Mouse (Mus musculus) frontal cortex, postnatal 10 days (tissue): Measurements from ENCODE around the gene Snrpc.
"Not testable (repeated sequence)": the region's sequence is repeated elsewhere in the genome, so short reads cannot be mapped to it uniquely, and the experiment has no call there.

ENCODE experiments used
- DNase-seq, 2 experiments: peaks; one replicate each; pipeline ENCODE4 v3.0.0; 2022; ENCODE audit warnings: low spot score in 2 of 2, mixed read lengths in 1 of 2

The Snrpc gene

DNA sequence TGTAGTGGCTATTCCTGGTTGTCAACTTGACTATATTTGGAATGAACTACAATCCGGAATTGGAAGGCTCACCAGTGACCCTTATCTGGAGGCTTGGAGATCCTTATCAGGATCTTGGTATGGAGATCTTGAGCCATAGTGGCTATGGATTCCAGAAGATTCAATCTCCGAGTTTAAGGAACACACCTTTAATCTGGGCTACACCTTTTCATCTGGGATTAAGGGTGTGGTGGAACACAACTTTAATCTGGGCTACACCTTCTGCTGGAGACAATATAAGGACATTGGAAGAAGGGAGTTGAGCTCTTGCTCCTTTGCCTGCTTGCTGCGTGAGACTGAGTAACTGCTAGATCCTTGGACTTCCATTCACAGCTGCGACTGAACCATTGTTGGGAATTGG is at the start of gene Snrpc:
Gene Snrpc (plus strand): TSS at position 301 of the 400 bp plus-strand sequence.
- DNase-seq, result not testable (repeated sequence)

DNA sequence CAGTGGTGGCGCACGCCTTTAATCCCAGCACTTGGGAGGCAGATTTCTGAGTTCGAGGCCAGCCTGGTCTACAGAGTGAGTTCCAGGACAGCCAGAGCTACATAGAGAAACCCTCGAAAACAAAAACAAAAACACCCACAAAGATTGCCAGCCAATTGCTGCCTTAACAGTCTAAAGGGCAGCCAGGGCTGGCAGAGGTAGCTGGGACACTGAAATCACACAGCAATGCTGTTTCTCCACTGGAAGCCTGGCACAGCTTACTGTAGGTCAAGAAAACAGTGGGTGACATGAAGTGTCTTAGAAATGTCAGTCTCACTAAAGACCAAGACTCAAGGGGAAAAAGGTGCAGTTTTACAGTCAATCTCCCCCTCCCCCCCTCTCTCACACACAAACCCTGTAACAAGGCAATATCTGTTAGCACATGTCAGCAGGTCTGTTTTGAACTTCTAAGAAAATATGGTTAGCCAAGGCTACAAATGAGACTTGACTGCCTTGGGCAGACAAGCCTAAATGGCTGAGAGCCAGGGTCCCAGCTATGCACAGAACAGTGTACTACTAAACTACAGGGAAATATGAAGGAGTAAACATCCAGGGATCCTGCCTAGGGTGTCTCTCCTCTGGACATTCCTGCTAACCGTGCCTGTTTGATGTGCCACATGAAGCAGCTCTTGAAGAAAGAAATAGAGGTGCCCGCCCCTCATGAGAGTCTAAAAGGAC is 49.3 kb upstream of the Snrpc start:
- DNase-seq, result no peak

DNA sequence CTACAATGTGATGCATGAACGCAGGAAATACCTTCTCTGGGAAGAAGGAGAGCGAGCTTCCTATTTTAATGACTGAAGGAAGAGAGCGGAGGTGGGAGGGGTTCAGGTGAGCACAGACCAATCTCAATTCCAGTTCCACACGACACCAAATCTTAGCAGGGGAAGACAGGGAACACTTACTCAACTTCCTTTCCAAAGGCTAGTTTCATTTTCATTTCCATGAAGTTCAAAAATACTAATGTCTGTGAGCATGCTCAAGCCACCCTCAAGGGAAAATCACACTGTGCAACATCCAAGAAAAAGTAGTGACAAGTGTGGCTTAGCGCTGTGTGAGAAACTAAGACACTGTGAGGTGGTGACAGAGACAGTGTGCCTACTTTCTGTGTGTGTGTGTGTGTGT is 47.9 kb upstream of the Snrpc start:
- DNase-seq, result no peak

DNA sequence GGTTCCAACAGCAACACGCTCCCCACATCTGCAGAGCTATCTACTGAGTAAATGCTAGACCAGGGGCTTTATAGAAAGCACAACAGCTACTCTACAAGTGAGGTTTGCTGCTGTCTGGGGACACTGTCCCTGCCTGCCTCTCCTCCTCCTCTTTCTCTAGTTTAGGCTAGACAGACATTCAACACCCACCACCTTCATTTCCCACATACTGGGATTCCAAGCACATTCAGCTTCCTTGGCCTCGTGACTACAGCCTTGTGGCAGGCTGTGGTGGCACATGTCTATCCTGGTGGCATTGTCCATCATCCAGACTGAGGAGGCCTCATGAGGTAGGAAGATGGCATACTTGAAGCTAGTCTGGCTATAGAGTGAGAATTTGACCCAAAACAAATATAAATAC is 47.0 kb upstream of the Snrpc start:
- DNase-seq, result no peak

DNA sequence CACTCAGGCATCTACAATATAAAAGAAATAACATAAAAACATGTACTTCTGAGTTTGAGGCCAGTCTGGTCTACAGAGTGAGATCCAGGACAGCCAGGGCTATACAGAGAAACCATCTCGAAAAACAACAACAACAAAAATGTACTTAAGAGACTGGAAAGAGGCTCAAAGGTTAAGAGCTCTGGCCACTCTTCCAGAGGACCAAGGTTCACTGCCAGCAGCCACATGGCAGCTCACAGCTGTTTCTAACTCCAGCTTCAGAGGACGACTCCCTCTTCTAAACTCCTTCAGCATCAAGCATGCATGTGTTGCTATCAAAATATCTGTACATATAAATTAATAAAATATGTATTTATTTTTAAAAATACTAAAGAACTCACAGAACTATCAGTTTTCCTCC is 46.4 kb upstream of the Snrpc start:
- no peak for DNase-seq

DNA sequence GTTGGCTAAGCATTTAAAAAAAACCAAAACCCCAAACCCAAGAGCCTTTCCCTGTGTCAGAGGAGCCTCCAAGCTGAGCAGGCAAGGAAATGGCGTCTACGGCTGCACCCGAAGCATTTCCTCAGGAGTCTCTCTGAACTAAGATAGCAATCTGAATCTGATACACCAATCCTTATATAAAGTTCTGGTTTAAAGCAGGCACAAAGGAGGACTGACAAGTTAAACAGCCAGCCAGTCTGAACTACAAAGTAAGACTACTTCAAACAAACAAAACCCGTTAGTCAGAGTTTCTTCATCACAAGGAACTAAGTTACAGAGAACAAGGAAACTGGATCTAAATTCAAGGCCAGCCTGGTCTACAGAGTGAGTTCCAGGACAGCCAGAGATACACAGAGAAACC is 45.4 kb upstream of the Snrpc start:
- DNase-seq, result no peak

DNA sequence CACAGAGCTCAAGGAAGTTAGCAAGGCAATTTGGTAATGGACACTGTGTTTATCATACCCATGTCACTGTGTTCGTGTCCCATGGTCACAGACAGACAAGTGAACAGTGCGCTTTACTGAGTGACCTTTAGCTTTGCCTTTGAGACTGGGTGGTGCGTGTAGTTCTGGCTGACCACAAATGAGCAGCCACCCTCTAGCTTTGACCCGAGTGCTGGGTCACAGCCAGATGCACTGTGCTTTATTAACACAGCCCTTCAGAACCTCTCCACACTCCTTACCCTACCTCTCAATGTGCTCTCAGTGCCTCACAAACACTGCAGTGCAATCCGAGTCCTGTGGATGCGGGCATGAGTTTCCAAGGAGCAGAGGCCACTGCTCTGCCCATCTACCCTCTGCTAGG is 44.8 kb upstream of the Snrpc start:
- no peak for DNase-seq

DNA sequence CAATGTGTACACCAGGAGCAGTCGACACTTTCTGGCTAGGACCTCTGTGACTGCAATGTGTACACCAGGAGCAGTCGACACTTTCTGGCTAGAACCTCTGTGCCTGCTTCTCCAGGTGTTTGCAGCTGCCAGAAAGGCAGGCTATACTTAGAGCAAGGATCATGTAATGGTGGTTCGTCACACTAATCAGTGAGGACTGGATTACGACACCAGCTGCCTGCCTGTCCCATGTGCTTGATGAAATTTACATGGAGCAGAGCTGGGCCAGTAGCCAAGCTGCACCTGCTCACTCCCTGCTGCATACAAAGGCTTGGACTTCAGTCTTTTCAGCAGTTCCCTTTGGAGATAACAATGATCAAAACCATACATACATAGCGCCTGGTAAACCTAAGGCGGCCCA is 41.2 kb upstream of the Snrpc start:
- no peak for DNase-seq

DNA sequence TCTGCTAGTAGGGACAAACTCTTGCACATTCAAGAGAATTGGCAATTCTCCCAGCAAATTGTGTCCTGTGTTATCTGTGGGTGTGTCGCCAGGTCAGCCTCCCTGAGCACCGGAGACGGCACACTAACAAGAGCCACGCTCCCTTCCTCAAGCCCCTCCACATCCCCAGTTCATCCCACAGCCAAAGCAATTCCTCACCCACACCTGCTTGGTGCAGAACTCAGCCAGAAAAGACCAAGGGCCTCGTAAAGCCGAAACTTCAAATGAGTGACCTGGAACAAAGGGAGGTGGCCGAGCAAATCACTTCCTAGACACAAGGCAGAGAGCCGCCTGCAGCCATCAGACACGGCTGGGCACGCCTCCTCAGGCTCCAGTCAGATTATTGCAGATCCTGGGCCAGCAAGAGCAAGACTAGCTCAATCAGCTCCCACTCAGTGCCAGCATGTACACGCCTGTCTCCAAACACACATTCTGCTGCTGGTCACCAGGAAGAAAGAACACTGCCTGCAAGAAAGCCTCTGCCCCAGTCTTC is 40.5 kb upstream of the Snrpc start:
- DNase-seq, result no peak

DNA sequence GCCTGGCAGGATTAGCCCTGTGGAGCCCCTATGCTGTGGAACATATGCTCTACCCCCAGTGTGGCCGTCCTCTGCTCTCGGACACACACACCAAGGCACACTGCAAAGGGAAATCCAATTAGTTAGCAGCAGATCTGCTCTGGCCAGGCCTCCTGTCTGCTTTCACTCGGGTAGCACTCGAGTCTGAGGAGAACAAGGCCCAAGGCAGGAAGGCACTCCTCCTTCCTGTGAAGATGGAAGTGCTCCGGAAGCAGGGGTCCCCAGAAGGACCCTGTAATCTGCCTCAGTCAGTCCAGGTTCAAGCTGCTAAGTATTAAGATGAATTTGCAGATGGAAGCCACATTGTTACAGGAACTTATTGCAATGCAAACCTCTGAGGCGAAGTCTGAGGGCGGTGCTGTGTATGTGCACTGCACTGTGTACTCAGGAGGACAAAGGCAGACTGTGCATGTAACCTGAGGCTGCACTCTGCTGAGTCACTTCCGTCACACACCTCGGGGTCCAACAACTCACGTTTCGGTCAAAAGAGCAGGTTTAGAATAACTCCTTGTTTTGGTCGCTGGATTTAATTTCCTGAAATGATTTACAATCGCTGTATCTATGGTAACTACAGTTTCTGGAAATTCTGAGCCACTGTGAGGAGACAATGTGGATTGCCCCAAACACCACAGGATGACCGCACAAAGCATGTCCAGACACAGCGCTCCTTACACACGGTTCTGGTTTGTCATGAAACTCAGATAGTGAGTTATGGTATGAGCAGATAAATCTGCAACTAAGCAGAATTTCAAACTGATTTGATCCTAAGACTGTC is 38.0 kb upstream of the Snrpc start:
- DNase-seq, result no peak

DNA sequence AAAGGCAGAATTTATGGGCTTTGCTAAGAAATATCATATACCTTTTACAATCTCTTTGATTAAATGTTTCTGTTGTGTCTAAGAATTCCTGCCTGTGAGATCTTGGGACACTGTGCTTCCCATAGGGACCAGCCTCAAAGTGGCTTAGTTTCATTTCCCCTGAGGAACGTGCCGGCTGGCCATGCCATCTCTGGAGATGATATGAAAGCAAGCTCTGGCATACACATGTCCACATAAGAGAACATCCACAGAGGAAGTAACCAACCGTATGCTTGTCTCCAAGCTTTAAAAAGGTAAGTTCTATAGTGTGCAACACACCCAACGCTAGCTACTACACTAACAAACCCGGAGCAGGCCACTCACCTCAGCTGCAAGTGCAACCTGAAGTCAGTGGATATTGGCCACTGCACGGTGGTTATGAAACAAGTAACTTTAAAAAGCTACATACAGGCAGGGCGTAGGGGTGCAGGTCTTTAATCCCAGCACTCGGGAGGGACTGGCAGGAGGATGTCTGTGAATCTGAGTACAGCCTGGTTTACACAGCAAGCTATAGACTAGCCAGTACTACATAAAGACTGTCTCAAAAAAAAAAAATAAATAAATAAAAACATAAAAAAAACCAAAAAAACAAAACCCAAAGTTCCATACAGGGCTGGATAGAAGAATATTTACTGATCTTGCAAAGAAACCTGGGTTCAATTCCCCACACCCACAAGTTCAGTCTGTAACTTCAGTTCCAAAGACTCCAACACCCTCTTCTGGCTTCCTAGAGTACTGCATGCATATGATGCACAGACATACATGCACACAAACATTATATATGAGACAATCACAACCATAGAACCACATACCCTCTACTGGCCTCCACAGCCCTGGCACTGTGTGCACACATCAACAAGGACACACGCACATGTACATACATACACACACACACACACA is 37.0 kb upstream of the Snrpc start:
- DNase-seq, result no peak

DNA sequence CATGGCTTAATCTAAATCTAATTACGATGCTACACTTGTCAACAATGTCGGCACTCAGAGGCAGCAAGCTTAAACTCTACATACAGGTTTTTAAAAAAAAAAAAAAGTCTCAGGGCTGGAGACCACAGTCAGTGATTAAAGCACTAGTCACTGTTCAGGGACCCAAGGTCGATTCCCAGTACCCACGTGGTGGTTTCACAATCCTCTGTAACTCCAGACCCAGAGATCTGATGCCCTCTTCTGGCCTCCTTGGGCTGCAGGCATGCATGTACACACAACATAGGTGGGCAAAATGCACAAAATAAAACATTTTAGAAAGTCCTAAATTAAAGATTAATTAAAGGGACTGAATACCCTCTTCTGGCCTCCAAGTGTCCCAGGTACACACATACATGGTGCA is 34.2 kb upstream of the Snrpc start:
- no peak for DNase-seq

DNA sequence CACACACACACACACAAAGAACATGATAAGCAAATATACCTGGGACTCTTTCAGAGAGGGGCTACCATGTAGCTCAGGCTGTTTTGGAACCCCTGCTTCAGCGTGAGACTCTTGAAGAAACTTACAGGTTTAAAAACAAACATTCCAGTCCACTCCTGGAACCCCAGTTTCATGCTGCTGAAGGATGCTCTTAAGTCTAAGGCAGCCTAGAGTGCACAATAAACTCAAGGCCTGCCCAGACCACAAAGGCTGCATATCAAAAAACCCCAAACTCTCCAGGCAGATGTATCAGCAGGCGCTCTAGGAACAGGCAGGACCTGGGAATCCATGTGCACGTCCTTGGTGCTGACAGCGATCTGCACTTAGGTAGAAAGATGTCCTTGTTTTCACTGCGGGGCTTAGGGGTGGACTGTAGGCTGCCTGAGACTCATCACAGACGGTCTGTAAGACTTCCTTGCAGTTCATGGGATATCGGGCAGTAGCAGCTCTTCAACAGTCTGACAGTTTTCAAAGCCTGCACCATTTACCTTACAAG is 33.7 kb upstream of the Snrpc start:
- DNase-seq, result no peak

DNA sequence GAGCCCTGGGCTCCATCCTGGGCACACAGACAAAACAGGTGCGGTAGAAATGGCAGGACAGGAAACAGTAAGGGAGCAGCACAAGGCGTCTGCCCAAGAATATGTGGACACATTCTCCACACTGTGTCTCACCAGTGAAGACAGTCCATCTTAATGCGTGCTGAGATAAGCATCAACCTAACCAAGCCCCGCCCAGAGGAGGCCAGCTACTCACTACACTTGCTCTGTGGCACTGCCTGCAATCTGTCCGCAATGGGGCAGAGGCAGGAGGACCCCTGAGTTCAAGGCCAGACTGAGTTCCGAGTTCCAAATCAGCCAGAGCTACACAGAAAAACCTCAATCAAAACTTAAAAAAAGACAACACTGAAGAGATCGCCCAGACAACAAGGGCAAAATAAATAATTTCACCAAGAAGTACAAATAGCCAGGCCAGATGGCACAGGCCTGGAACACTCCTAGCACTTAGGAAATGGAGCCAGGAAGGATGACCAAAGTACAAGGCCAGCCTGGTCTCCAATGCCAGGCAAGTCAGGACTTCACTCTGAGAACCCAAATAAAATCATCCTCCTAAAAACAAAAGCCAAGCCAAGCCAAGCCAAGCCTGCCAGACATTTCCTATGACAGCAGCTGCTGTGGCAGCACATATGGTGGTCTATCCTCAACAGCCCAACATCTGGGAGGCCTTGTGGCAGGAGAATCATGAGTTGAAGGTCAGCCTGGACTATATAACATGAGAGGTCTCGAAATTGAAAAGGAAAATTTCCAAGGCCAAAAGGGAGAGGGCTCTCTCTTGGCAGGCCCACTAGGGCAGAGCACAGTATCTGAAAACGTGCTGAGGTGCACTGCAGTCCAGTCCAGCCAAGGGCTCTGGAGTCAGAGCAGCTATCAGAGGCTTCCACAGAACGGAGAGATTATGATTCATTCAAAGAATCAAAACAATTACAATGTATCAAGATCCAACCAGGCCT is 32.9 kb upstream of the Snrpc start:
- no peak for DNase-seq

DNA sequence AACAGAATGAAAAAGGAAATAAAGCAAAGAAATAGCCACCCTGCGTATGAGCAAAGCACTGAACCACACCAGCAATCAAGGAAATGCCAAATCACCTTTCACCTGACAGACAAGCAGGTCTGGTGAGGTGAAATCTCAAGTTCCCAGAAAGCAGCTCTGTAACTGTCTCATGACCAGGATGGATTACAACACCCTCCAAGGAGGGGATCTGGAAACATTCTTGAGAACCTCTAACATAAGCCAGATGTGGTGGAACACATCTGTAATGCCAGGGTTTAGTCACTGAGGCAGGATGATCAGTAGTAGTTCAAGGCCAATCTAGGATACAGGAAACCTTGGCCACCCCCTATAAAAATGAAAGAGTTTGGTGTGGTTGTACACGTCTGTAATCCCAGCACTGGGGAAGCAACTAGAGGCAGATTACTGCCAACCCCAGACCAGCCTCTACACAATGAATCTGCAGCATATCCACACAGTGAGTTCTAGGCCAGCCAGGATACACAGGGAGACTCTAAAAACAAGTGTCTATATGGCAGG is 30.3 kb upstream of the Snrpc start:
- DNase-seq, result no peak

DNA sequence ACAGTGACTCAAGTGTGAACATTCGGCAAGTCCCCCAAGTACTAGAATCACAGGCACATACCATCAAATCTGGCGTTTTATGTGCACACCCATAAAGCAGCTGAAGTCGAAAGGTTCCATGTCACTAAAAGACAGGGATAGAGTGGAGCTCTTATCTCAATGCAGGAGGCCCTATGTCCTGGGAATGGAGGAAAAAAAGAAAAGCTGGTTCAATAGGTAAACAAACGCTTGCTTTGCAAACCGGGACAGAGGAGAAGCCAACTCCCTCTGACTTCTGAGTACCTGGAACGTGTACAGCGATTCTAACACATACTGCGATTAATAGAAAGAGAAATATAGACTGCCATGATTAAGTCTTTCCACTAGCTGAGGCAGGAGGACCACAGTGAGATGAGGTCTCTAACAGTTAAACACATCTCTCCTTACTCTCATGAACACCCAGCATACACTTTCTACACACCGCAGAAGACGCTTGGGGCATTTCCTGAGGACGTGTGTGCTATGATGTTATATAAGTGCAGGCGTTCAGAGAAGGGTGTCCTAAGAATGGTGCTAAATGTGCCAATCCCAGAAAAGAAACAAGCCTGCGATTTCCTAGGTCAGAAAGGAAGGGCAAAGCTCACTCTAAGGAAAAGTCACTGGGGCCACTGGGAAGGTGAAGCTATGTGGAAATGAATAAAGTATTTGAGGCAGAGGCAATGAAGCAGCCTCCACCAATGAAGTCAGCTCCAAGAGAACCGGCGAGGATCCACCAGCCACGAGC is 27.2 kb upstream of the Snrpc start:
- DNase-seq, result no peak

DNA sequence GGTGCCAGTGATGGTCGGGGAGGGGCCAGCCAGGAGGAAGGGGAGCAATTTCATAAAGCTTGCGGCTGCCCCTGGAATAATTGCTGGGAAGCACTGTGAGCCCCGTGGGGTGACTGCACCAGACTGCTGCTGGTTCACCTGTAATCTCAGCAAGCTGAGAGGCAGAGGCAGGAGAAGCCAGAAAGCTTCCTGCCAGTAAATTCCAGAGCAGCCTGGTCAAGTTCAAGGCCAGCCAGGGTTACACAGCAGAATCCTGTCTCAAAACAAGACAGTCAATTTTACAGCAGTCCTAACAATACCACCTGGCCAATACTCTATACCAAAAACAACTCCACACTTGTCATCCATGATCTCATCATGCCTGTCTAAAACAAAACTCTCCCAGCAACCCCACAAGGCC is 26.0 kb upstream of the Snrpc start:
- no peak for DNase-seq

DNA sequence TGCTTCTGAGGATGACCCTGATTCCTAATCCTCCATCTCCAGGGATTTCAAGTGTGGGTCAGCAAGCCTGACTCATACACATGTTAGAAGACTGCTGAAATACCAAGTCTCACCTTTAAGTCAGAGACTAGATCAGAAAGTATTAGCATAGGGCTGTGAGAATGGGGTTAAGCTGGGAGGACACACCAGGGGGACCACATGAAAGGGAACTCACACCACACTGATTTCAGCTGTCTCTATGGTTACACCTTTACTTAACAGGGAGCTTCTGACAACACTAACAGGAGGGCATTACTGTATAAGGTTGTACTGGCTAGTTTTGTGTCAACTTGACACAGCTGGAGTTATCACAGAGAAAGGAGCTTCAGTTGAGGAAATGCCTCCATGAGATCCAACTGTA is 23.3 kb upstream of the Snrpc start:
- DNase-seq, result no peak

DNA sequence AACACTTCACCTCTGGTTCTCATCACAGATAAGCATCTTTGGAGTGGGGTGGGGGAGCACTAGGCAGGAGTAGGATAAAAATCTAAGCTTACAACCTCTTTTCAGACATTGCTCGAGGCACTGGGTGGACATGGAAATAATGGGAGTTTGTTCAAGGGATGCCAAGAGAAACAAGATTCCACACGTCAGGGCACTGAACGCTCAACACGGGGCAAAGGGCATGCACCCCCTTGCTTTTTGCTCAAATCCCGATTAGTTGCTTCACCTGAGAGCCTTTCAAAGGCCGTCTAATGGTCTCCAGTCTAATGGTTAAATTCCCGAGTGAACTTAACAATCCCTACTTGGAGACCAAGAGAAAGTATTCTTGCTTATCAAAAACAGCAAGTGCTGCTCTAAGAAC is 18.9 kb upstream of the Snrpc start:
- DNase-seq, result no peak
